Mouse (Mus musculus) liver, adult 2 months (tissue): ENCODE results near the gene Cyp2u1. TPM values are rescaled to one million over a fixed set of nuclear protein-coding genes. Genes with fewer than 3 reads are reported as not detected.

Experiments
- DNase-seq: peaks from one replicate; pipeline ENCODE4 v3.0.0-alpha.2; 2011; ENCODE audit warnings: low read depth, low spot score; ENCODE audit errors: extremely low read depth
- H3K27ac ChIP-seq: fragments of 200-500 bp; replicated peaks from 2 replicates; pipeline ENCODE4 v1.5.1; 2012; ENCODE audit warnings: low read depth, mild to moderate bottlenecking, control low read depth, inconsistent platforms, low read length; ENCODE audit not compliant: insufficient read depth
- H3K27me3 ChIP-seq: fragments of 200-500 bp; 2 replicates; pipeline ENCODE4 v1.6.1; 2012; ENCODE audit warnings: mild to moderate bottlenecking, moderate library complexity, low read length, inconsistent platforms; ENCODE audit not compliant: control insufficient read depth, insufficient read depth
- H3K36me3 ChIP-seq: fragments of 200-500 bp; 2 replicates; pipeline ENCODE4 v1.6.1; 2012; ENCODE audit warnings: low read length, inconsistent platforms; ENCODE audit not compliant: control insufficient read depth, insufficient read depth
- H3K4me1 ChIP-seq: fragments of 200-500 bp; 2 replicates; pipeline ENCODE4 v1.6.1; 2011; ENCODE audit warnings: low read length; ENCODE audit not compliant: control insufficient read depth, insufficient read depth
- H3K4me3 ChIP-seq: fragments of 200-500 bp; 2 replicates; pipeline ENCODE4 v1.5.1; 2011; ENCODE audit warnings: low read depth, mild to moderate bottlenecking, control low read depth, low read length, moderate library complexity; ENCODE audit not compliant: insufficient read depth
- H3K79me2 ChIP-seq: fragments of 200-500 bp; 2 replicates; pipeline ENCODE4 v1.6.1; 2012; ENCODE audit warnings: inconsistent platforms, mild to moderate bottlenecking, low read length, moderate library complexity; ENCODE audit not compliant: control insufficient read depth, insufficient read depth
- H3K9ac ChIP-seq: fragments of 200-500 bp; 2 replicates; pipeline ENCODE4 v1.6.1; 2012; ENCODE audit warnings: low read depth, mild to moderate bottlenecking, control low read depth, inconsistent platforms, low read length
- CTCF ChIP-seq: fragments of 200-500 bp; IDR thresholded peaks from 2 replicates; pipeline ENCODE4 v1.5.1; 2011; ENCODE audit warnings: low read depth, low read length, control low read depth
- POLR2A ChIP-seq: fragments of 200-500 bp; IDR thresholded peaks from 2 replicates; pipeline ENCODE4 v1.6.1; 2011; ENCODE audit warnings: low read length, control low read depth; ENCODE audit not compliant: insufficient read depth; ENCODE audit errors: extremely low read depth
- WGBS: fragments of 180-500 bp; shearing (Covaris S2); methylation state at CpG from one replicate; pipeline ENCODE4 v1.1.7; 2018; 5-methylcytosine and 5-hydroxymethylcytosine counted together
- polyA plus RNA-seq: library from polyadenylated mRNA; depleted of rRNA; stranded (reverse); fragments of >200 nt; gene quantifications from 2 replicates; pipeline ENCODE4 v1.2.3, GENCODE M21; 2012
- total RNA-seq: library from RNA; depleted of rRNA; stranded (reverse); fragments of >200 nt; gene quantifications from 2 replicates; pipeline ENCODE4 v1.2.3, GENCODE M21; 2014

The Cyp2u1 gene
- total and polyA plus RNA-seq, 2 experiments: 6.0 to 21.0 TPM

DNA sequence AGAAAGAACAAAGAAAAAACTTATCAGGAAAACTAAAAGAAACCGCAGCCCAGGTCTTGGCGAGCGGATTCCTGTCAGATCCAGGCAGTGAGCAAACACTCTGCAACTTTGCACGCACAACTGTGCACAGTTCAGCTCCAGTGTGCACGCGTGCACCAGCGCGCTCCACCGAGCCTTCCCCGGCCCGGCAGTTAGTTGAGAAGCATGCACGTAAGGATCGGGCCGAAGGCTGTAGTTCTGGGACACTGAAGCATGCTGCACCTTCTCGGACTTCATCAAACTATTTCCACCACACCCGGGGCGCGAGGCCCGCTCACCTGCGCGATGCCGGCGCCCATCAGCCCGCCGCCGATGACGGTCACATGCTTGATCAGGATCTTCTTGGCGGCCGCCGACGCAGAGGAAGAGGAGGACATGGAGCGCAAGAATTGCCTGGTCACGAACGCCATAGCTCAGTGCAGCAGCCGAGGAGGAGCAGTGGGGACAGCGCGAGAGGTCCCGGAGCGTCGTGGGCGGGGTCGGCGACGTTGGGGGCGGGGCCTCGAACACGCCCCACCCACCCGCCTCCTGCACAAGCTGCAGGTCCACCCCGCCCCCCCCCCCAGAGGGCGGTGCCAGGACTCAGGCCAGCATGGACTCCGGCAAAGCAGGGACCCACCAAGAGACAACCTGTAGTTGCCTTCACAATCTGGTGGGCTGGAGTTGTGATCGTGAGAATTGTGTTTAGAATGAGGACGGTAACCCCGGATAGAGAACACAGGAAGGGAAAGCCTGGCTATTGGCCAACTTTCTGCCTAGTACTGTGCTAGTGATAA lies 31.3 kb downstream of the Cyp2u1 start, which contains the start of gene Hadh:
Hadh (minus strand) TSS at position 543 of the 815 bp plus-strand sequence.
- Histone ChIP-seq H3K36me3 (peaks cover 3% of the 10 kb centered on the region; the same call in 1 of the 2 replicates), H3K27ac (peak within 1 kb of the TSS; percentile 81), H3K27me3 (no peaks in the 10 kb centered on the region), H3K79me2 (peaks cover 22% of the 10 kb centered on the region), H3K9ac (peak within 1 kb of the TSS; percentile 84), H3K4me3 (peak within 1 kb of the TSS; percentile 88), H3K4me1 (peaks cover 24% of the 10 kb centered on the region)
- DNase-seq: peak; percentile 70
- no peak for TF ChIP-seq CTCF
- peak; percentile 80; the same call in 1 of the 2 replicates for TF ChIP-seq POLR2A
- under 1% methylated on average over 54 of the region's 54 CpGs for WGBS

DNA sequence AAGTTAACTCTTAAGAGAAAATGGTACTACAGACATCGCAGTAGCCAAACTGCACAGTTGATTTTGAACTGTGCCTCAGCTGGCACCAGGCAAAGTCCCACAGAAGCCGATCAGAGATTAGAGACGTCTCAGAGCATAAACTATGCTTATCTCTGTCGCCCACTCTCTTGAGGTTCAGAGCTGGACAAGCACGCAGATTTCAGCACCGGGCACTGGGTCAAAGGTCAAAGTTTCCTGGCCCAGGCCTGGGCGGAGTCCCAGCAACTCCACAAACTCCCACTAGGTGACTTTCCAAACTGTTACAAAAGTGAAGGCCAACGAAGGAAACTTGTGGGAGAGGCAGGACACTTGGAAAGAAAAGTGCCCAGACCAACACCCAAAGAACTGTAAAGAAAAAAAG lies 31.9 kb downstream of the Cyp2u1 start:
- peak overlapping the region; percentile 78 for H3K27ac ChIP-seq
- H3K9ac ChIP-seq: peak overlapping the region; percentile 84; the same call in 1 of the 2 replicates
- peaks cover 28% of the 10 kb centered on the region for H3K79me2 ChIP-seq
- TF ChIP-seq POLR2A (no peak), CTCF (0 out of 2 replicates have a peak, but pooled peaks have one; percentile 30)
- 2% methylated on average over 8 of the region's 8 CpGs for WGBS
- peaks cover 29% of the 10 kb centered on the region for H3K4me1 ChIP-seq
- H3K4me3 ChIP-seq: peak overlapping the region; percentile 88
- peaks cover 3% of the 10 kb centered on the region; the same call in 1 of the 2 replicates for H3K36me3 ChIP-seq
- DNase-seq: peak; percentile 94
- H3K27me3 ChIP-seq: no peaks in the 10 kb centered on the region

DNA sequence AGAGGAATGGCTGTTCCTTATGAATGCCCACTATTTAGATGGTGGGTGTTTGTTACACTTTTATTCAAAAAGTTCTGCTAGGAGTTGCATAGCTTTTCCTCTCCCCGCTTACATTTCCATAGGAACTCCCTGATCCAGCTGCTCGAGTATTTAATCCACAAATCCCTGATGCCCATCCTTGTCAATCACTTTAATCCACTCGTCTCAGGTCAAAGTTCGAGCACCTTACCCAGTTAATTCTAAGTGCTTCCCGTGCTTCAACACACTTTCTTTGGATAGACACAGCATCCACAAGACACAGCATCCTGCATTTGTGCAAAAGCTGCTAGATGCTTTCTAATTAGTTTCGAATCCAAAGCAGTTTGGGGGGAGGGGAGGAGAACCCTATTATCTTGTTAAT lies 32.6 kb downstream of the Cyp2u1 start:
- 27% methylated on average over 6 of the region's 6 CpGs for WGBS
- Histone ChIP-seq H3K4me1 (peaks cover 33% of the 10 kb centered on the region), H3K27me3 (no peaks in the 10 kb centered on the region), H3K4me3 (peak overlapping the region; percentile 88), H3K36me3 (peaks cover 3% of the 10 kb centered on the region; the same call in 1 of the 2 replicates), H3K9ac (0 out of 2 replicates have a peak overlapping the region, but pooled peaks have one; percentile 39), H3K27ac (peak overlapping the region; percentile 71; the same call in 1 of the 2 replicates), H3K79me2 (peaks cover 31% of the 10 kb centered on the region)
- DNase-seq: peak; percentile 50
- TF ChIP-seq CTCF: no peak
- no peak for TF ChIP-seq POLR2A

DNA sequence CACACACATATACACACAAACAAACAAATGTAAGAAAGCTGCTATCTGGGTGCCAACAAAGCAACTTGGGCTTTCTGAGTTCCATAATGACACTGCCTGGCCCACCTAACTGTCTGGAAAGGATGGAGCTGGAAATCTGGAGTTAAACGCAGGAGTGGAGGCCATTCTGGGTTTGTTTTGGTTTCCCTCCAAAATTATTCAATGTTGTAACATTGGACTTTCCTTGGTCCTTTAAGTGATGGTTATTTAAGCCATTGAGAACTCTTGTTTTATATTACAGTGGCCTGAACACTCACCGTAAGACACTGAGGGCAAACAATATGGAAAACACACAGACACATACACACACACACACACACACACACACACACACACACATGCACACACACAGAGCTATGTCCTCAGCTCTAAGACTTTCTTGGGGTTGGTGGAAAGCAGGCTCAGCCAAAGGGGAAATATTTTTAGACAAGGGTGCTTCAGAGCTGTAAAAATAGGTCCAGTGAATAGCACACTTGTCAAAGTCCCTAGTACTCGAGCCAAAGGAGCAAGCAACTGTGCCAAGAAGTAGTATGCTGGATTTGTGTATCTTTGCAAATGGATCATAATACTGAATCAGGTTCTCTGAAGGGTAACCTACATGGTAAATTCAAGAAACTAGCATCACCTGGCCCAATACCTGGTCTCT lies 36.5 kb downstream of the Cyp2u1 start:
- no peak overlapping the region for H3K9ac ChIP-seq
- TF ChIP-seq CTCF: no peak

DNA sequence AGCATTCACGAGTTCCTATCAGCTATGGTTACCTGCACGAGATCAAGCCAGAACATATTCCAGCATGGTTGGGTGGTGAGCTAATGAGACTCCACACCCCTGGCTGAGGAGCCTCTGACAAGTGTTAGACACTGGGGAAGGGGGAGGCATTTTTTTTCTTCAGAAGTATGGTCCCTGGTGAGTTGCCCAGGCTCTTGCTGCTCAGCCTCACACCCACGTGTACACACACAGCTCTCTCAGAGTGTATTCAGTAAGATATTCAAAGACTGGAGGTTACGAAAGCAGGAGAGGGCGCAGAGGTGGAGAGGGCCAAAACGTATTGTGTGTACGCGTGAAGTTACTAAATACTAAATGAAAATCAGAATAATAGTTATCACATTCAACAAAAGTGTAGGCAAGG lies 37.5 kb downstream of the Cyp2u1 start:
- 0 out of 2 replicates have a peak overlapping the region, but pooled peaks have one; percentile 8 for H3K9ac ChIP-seq
- peaks cover 47% of the 10 kb centered on the region for H3K4me1 ChIP-seq
- H3K36me3 ChIP-seq: peaks cover 25% of the 10 kb centered on the region
- no peaks in the 10 kb centered on the region for H3K27me3 ChIP-seq
- TF ChIP-seq CTCF (no peak), POLR2A (no peak)
- peaks cover 57% of the 10 kb centered on the region for H3K79me2 ChIP-seq
- WGBS: 30% methylated on average over 8 of the region's 8 CpGs
- H3K27ac ChIP-seq: peak overlapping the region; percentile 77
- H3K4me3 ChIP-seq: no peak overlapping the region
- peak; percentile 74 for DNase-seq

More for the DNA sequence above, 36.5 kb downstream of the Cyp2u1 start:
- peak; percentile 75 for DNase-seq
- Histone ChIP-seq H3K79me2 (peaks cover 50% of the 10 kb centered on the region), H3K27ac (peak overlapping the region; percentile 61), H3K36me3 (peaks cover 16% of the 10 kb centered on the region), H3K4me3 (no peak overlapping the region), H3K27me3 (no peaks in the 10 kb centered on the region), H3K4me1 (peaks cover 47% of the 10 kb centered on the region)
- 17% methylated on average over 3 of the region's 3 CpGs for WGBS
